ENCODE assay signal across 10 mouse cellular contexts in genomic region chr1:172594495-172594894, GRCm38 (mm10). TPM values are rescaled to one million over a fixed set of nuclear protein-coding genes. Genes with fewer than 3 reads are reported as not detected.
DNase-seq lines count a peak whose midpoint lies in the region; ATAC-seq and TF ChIP-seq lines count a peak whose summit lies in the region.
"Had no signal": no experiment of that assay in that cellular context is flagged by ENCODE, and none has a peak within 500 bp of the region (broad histone marks: within the 10 kb centered on the region; RNA-seq: fewer than 3 reads in every experiment).

No protein-coding gene starts in this region.

- H3K27me3 ChIP-seq in hindbrain, embryonic 16.5 days (replicated peaks; ENCODE audit: control insufficient read depth, insufficient read depth, low read length) = no peaks in the 10 kb centered on the region
- H3K27me3 ChIP-seq: stomach, embryonic 15.5 days had no signal

- no peak for TF ChIP-seq POLR2A in brain, embryonic 14.5 days (IDR thresholded peaks at IDR 0.05; ENCODE audit: borderline replicate concordance, extremely low read depth, insufficient read depth, insufficient read length, poor library complexity, severe bottlenecking)

- H3K27ac ChIP-seq in hindbrain, embryonic 16.5 days (ENCODE audit: low read depth, low read length) = no peak overlapping the region
- H3K27ac ChIP-seq: stomach, embryonic 15.5 days had no signal

- 0 out of 2 replicates have a peak, but pooled peaks have one; percentile 54 for ATAC-seq in hindbrain, embryonic 16.5 days
- ATAC-seq in megakaryocyte progenitor cell, adult 5-6 weeks (replicated peaks; ENCODE audit: poor library complexity) = peak; percentile 82

- no peak overlapping the region for H3K9ac ChIP-seq in hindbrain, embryonic 16.5 days (ENCODE audit: low read depth, low read length)
- H3K9ac ChIP-seq: stomach, embryonic 15.5 days had no signal

- H3K4me2 ChIP-seq in hindbrain, embryonic 16.5 days (ENCODE audit: low read length) = no peak overlapping the region
- H3K4me2 ChIP-seq: stomach, embryonic 15.5 days had no signal

- no peaks in the 10 kb centered on the region for H3K4me1 ChIP-seq in hindbrain, embryonic 16.5 days (ENCODE audit: control insufficient read depth, insufficient read depth, low read depth, low read length)
- H3K4me1 ChIP-seq: stomach, embryonic 15.5 days had no signal

- TF ChIP-seq CTCF in brain, embryonic 14.5 days (IDR thresholded peaks at IDR 0.05; ENCODE audit: borderline replicate concordance, extremely low read depth, insufficient read depth, insufficient read length) = peak; percentile 75

- H3K36me3 ChIP-seq in hindbrain, embryonic 16.5 days (ENCODE audit: control insufficient read depth, insufficient read depth, low read length) = no peaks in the 10 kb centered on the region
- H3K36me3 ChIP-seq: stomach, embryonic 15.5 days had no signal

- H3K4me3 ChIP-seq in hindbrain, embryonic 16.5 days (ENCODE audit: low read length) = no peak overlapping the region
- H3K4me3 ChIP-seq: stomach, embryonic 15.5 days had no signal

- no peaks in the 10 kb centered on the region for H3K9me3 ChIP-seq in hindbrain, embryonic 16.5 days (ENCODE audit: control insufficient read depth, low read length)
- H3K9me3 ChIP-seq: stomach, embryonic 15.5 days had no signal

- intact Hi-C loops in gastrocnemius, postnatal 36 days (cut with DNase I) = no loop called here

- peak; percentile 15 to 25 for DNase-seq in gastrocnemius, postnatal 4 days (ENCODE audit: low spot score in 2 of 2)
- no peak for DNase-seq in gastrocnemius, postnatal 36 days
- DNase-seq in testis, postnatal 10 days (ENCODE audit: low spot score) = peak; percentile 59
- no peak for DNase-seq in testis, postnatal 14 days (ENCODE audit: low spot score)
- peak; percentile 63 for DNase-seq in brain, embryonic 14.5 days (ENCODE audit: low read depth)
- DNase-seq in urinary bladder, postnatal 10 days (ENCODE audit: low spot score) = no peak

RNA-seq across cellular contexts. Expression of gene Slamf8, which starts 4.1 kb away (rescaled TPM):
- under 1 TPM in 1 of 2 experiments, not detected in 1; 0.17 TPM for total RNA-seq in gastrocnemius, postnatal 4 days (2021)
- not detected for total RNA-seq in gastrocnemius, postnatal 36 days (2021)
- polyA plus RNA-seq in brain, embryonic 14.5 days (2012; rRNA removed) = 0.06 and 0.08 TPM in 2 replicates
- polyA plus RNA-seq in hindbrain, embryonic 16.5 days (2015; fragmentation: Nextera tagmentation; extraction: Ambion mirVana) = not detected in 2 replicates
- total RNA-seq in megakaryocyte progenitor cell, adult 5-6 weeks (2015) = 0.46 TPM in 1 of 2 replicates, not detected in the other
- total RNA-seq in megakaryocyte progenitor cell, adult 5-6 weeks (2017) = 0.41 TPM in 1 of 2 replicates, not detected in the other
- total RNA-seq: left cerebral cortex, postnatal 25 days had no signal

RNA-seq across cellular contexts. Expression of gene Fcrl6, which starts 7.9 kb away (rescaled TPM):
- total RNA-seq in gastrocnemius, postnatal 4 days (2021) = not detected
- total RNA-seq in gastrocnemius, postnatal 36 days (2021) = not detected
- 0.12 and 0.21 TPM in 2 replicates for polyA plus RNA-seq in brain, embryonic 14.5 days (2012; rRNA removed)
- polyA plus RNA-seq in hindbrain, embryonic 16.5 days (2015; fragmentation: Nextera tagmentation; extraction: Ambion mirVana) = 0.13 and 0.15 TPM in 2 replicates
- not detected in 2 replicates for total RNA-seq in megakaryocyte progenitor cell, adult 5-6 weeks (2015)
- total RNA-seq in megakaryocyte progenitor cell, adult 5-6 weeks (2017) = not detected in 2 replicates
- total RNA-seq: left cerebral cortex, postnatal 25 days had no signal
- polyA plus RNA-seq: stomach, embryonic 15.5 days had no signal

RNA-seq across cellular contexts. Expression of gene Dusp23, which starts 38.3 kb away (rescaled TPM):
- 10 to 100 TPM; 20.3 to 23.0 TPM for total RNA-seq in gastrocnemius, postnatal 4 days (2021)
- 10 to 100 TPM; 30.8 to 31.8 TPM for total RNA-seq in gastrocnemius, postnatal 36 days (2021)
- polyA plus RNA-seq in brain, embryonic 14.5 days (2012; rRNA removed) = 8.0 and 9.0 TPM in 2 replicates
- polyA plus RNA-seq in hindbrain, embryonic 16.5 days (2015; fragmentation: Nextera tagmentation; extraction: Ambion mirVana) = 8.4 and 9.5 TPM in 2 replicates
- 18.0 and 21.6 TPM in 2 replicates for total RNA-seq in megakaryocyte progenitor cell, adult 5-6 weeks (2015)
- total RNA-seq in megakaryocyte progenitor cell, adult 5-6 weeks (2017) = 2.5 and 3.5 TPM in 2 replicates

RNA-seq across cellular contexts. Expression of gene Vsig8, which starts 38.8 kb away (rescaled TPM):
- not detected for total RNA-seq in gastrocnemius, postnatal 4 days (2021)
- total RNA-seq in gastrocnemius, postnatal 36 days (2021) = not detected
- 0.19 and 0.21 TPM in 2 replicates for polyA plus RNA-seq in brain, embryonic 14.5 days (2012; rRNA removed)
- polyA plus RNA-seq in hindbrain, embryonic 16.5 days (2015; fragmentation: Nextera tagmentation; extraction: Ambion mirVana) = 0.84 and 1.2 TPM in 2 replicates
- total RNA-seq in megakaryocyte progenitor cell, adult 5-6 weeks (2015) = not detected in 2 replicates
- total RNA-seq in megakaryocyte progenitor cell, adult 5-6 weeks (2017) = not detected in 2 replicates

Comparison
In these comparisons a context has a peak if more than half of its experiments do, and no peak if none do; other contexts are left out.
1. DNase-seq: peak in gastrocnemius, postnatal 4 days (2 of 2), testis, postnatal 10 days (single experiment) and brain, embryonic 14.5 days (single experiment); none in gastrocnemius, postnatal 36 days (0 of 2), testis, postnatal 14 days (single experiment) and urinary bladder, postnatal 10 days (single experiment).